Mouse (Mus musculus) testis, adult 2 months (tissue): ENCODE results near the gene Rbfox1.

Experiments used
- CTCF ChIP-seq: fragments of 200-500 bp; IDR thresholded peaks from 2 replicates; pipeline ENCODE4 v1.5.1; 2012; ENCODE audit warnings: low read depth, mild to moderate bottlenecking, inconsistent platforms, low read length, moderate library complexity; ENCODE audit not compliant: control insufficient read depth, insufficient read depth, insufficient replicate concordance
- POLR2A ChIP-seq: fragments of 200-500 bp; IDR thresholded peaks from 2 replicates; pipeline ENCODE4 v1.6.1; 2012; ENCODE audit warnings: low read depth, mild to moderate bottlenecking, inconsistent platforms, low read length, moderate library complexity; ENCODE audit not compliant: control insufficient read depth

DNA sequence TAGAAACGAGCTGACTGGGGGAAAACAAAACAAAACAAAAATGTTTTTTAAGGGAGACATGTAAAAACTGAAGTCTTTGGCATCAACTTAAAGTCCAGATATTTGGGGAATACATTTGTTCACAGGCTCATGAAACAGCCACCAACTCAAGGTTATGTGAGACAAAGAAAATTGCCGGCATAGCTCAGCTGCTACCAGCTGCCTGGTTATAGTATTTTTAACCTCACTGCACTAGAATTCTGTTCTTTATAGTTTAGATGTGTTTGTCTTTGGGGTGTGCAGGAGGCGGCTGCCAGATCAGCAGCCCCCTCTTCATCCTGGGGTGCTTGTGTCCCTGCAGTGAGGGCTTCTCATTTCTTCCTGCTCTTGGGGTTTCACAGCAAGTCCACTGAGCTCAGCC lies 357.3 kb downstream of the Rbfox1 start:
- TF ChIP-seq CTCF (no peak), POLR2A (no peak)
